Mouse (Mus musculus): ENCODE measurements around the gene Khdrbs1.

DNA sequence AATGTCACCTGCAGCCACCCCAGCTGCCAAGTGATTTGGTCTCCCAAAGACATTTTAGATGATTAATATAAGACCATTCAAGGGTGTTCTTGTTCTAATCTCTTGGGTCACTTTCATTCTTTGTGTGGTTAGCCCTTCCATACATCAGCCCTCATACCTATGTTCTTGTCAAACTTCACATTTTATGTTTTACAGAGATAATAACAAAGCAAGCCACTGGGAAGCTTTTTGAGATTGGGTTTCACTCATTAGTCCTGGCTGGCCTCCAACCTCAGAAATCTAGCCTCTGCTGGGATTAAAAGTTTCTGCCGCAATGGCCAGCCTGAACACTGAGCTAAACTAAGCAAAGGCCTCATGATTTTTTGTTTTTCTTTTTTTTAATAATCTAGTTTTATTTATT lies 41.9 kb downstream of the Khdrbs1 start:
- no peak for TF ChIP-seq CTCF (conservative IDR thresholded peaks at IDR 0.05; ENCODE audit: low read length)
- TF ChIP-seq POU5F1 (IDR thresholded peaks at IDR 0.05; ENCODE audit: borderline replicate concordance, low read length) = no peak
